Mouse (Mus musculus) stomach, postnatal 0 days (tissue): ENCODE measurements around the gene Mmachc.
"Not testable (repeated sequence)": the region's sequence is repeated elsewhere in the genome, so short reads cannot be mapped to it uniquely, and the experiment has no call there.

Experiments
- CTCF ChIP-seq: IDR thresholded peaks from 2 replicates; pipeline ENCODE4 v1.5.1; 2016; ENCODE audit warnings: antibody characterized with exemption, low read depth, mild to moderate bottlenecking, moderate library complexity
- EP300 ChIP-seq: optimal IDR thresholded peaks from 2 replicates; pipeline ENCODE3; 2016; ENCODE audit warnings: antibody characterized with exemption

DNA sequence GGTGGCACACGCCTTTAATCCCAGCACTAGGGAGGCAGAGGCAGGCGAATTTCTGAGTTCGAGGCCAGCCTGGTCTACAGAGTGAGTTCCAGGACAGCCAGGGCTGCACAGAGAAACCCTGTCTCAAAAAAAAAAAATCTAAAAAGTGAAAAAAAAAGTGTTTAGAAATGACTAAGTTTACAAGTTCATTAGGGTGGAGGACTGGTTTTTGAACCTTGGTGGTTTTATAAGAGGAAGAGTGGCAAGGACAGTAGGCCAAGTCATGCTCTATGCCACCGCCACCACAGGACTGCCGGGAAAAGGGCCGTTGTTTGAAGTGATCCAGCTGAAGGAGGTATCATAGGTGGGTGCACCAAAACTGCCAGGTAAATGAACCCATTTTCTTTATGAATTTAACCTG, 33.4 kb downstream of the Mmachc start:
- not testable (repeated sequence) for TF ChIP-seq CTCF, EP300
